Mouse (Mus musculus): ENCODE measurements at regions not wholly inside any gene's neighbourhood (a gene's known extent, or its start where the extent isn't known, plus 50 kb on each side); places are given as distances from the start of the nearest gene placed in this dataset.

DNA sequence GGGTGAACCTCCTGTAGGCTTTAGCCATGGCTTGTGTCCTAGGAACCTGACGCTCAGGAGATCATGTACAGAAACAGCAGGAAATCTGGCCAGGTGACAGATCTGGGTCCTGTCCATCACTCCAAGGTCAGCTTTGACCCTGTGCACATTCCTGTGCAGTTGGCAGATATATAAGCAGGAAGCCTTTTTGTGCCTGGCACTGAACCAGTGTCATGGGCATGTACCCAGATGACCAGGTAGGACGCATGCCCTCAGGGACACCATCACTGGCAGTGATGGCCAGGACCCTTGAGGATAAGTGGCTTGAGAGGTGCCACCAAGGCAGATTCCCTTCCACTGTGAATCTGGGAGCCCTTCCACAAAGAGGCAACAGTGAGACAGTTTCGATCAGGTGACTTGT lies 354.1 kb upstream of the 3110018I06Rik start:
- no peaks in the 10 kb centered on the region for H3K36me3 ChIP-seq (replicated peaks; ENCODE audit: insufficient read depth, low read length)
- no peaks in the 10 kb centered on the region for H3K9me3 ChIP-seq (ENCODE audit: low read length)
- no peak overlapping the region for H3K4me2 ChIP-seq (ENCODE audit: low read depth, low read length)
- no peaks in the 10 kb centered on the region for H3K4me1 ChIP-seq (ENCODE audit: insufficient read depth)
- TF ChIP-seq CTCF (IDR thresholded peaks at IDR 0.05; ENCODE audit: low read depth) (no peak), EP300 (IDR thresholded peaks at IDR 0.05; ENCODE audit: low read depth) (no peak)
- H3K9ac ChIP-seq (replicated peaks), result no peak overlapping the region
- no peak overlapping the region for H3K4me3 ChIP-seq (ENCODE audit: low read depth, low read length)
- ATAC-seq (no peak), DNase-seq (no peak)
- H3K27ac ChIP-seq (ENCODE audit: low read depth), result no peak overlapping the region
- WGBS (ENCODE audit: insufficient replicate concordance), result 69% methylated on average over 3 of the region's 3 CpGs
- no peaks in the 10 kb centered on the region for H3K27me3 ChIP-seq (ENCODE audit: insufficient read depth, low read length)

DNA sequence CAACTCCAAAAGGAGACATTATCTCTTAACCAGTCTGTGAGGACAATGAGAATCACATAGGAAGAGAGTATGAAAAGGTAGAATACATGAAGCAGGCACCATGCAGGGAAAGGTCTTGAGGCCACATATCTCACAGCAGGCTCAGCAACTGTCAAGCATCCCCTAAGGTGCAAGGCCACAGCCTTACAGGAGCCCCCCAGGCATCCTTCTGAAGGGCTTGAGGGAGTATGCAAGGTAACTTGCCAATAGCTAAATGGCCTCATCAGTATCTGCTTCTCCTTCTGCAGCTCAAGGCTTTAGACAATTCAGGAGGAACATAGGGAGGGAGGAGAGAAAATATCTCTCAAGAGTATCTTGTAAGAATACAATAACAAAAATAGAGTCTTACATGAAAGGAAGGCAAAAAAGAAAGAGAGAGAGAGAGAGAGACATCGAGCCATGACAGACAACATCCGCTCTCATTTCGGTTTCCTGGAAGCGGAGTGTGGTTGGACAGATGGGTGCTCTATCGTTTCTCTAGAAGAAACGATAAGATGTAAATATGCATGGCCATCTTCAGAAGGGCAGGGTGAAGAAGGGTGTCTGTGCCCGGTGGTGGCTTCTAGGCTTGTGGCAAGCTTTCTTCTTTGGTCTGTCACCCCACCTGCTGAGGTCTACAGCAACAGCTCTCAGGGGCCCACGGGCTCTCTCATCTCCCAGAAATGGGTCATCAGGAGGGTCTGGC lies 349.6 kb upstream of the 3110018I06Rik start:
- Histone ChIP-seq H3K9me3 (ENCODE audit: low read length) (no peaks in the 10 kb centered on the region), H3K36me3 (replicated peaks; ENCODE audit: insufficient read depth, low read length) (no peaks in the 10 kb centered on the region), H3K4me1 (ENCODE audit: insufficient read depth) (no peaks in the 10 kb centered on the region), H3K27me3 (ENCODE audit: insufficient read depth, low read length) (no peaks in the 10 kb centered on the region), H3K27ac (ENCODE audit: low read depth) (no peak overlapping the region), H3K9ac (replicated peaks) (no peak overlapping the region), H3K4me2 (ENCODE audit: low read depth, low read length) (no peak overlapping the region), H3K4me3 (ENCODE audit: low read depth, low read length) (no peak overlapping the region)
- WGBS (ENCODE audit: insufficient replicate concordance), result 81% methylated on average over 8 of the region's 8 CpGs
- TF ChIP-seq EP300 (IDR thresholded peaks at IDR 0.05; ENCODE audit: low read depth) (no peak), CTCF (IDR thresholded peaks at IDR 0.05; ENCODE audit: low read depth) (no peak)
- DNase-seq, result no peak
- no peak for ATAC-seq

DNA sequence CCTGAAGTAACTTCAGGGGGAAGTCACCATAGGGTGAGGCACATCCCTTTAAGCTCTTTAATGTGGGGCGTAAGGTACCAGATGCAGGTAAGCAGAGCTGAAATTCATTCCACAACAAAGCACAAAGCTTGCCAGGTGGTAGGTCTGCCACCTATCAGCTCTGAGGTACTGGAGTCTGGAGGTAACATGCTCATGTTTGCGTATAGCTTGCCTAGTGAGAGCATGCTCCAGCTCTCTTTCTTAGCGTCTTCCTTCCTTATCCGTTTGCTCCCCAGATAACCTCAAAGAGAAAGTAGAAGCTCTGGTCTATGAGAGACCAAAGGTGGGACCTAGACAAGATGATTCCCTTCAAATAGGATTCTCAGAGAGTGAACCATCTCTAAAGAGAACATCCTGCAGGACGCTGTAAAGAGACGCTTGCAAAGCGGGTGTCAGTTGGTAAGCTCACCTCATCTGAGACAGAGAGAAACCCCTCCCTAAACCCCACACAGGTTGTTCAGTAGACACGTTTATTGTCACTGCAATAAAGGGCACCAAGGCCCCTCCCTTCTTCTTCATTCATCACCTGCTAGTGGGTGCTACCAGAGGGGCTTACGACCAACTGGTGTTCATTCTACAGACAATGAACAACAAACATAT lies 347.4 kb upstream of the 3110018I06Rik start:
- no peaks in the 10 kb centered on the region for H3K9me3 ChIP-seq (ENCODE audit: low read length)
- no peaks in the 10 kb centered on the region for H3K27me3 ChIP-seq (ENCODE audit: insufficient read depth, low read length)
- no peaks in the 10 kb centered on the region for H3K4me1 ChIP-seq (ENCODE audit: insufficient read depth)
- ATAC-seq (no peak), DNase-seq (no peak)
- TF ChIP-seq EP300 (IDR thresholded peaks at IDR 0.05; ENCODE audit: low read depth), result no peak
- no peak overlapping the region for H3K4me2 ChIP-seq (ENCODE audit: low read depth, low read length)
- no peak overlapping the region for H3K9ac ChIP-seq (replicated peaks)
- no peak overlapping the region for H3K27ac ChIP-seq (ENCODE audit: low read depth)
- no peaks in the 10 kb centered on the region for H3K36me3 ChIP-seq (replicated peaks; ENCODE audit: insufficient read depth, low read length)
- H3K4me3 ChIP-seq (ENCODE audit: low read depth, low read length), result no peak overlapping the region
- 75% methylated on average over 9 of the region's 9 CpGs for WGBS (ENCODE audit: insufficient replicate concordance)

DNA sequence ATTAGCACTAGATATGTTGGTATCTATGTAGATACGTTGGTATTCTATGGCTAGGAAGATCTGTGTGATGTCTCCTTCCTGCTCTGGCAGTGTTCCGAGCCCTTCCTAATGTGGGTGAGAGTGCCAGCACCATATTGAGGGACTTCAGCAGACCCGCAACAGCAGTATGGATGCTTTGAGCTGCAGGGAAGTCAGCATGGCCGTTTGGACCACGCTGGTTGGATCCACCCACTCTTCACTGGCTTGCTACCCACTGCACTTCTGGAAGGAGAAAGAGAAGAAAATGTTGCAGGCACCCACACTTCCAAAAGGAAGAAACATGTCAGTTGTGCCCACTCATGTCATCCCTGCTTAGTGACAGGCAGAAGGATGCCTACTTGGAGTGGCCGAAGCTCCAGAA lies 346.2 kb upstream of the 3110018I06Rik start:
- Histone ChIP-seq H3K36me3 (replicated peaks; ENCODE audit: insufficient read depth, low read length) (no peaks in the 10 kb centered on the region), H3K4me1 (ENCODE audit: insufficient read depth) (no peaks in the 10 kb centered on the region), H3K27me3 (ENCODE audit: insufficient read depth, low read length) (no peaks in the 10 kb centered on the region), H3K27ac (ENCODE audit: low read depth) (no peak overlapping the region), H3K4me2 (ENCODE audit: low read depth, low read length) (no peak overlapping the region), H3K9me3 (ENCODE audit: low read length) (no peaks in the 10 kb centered on the region), H3K4me3 (ENCODE audit: low read depth, low read length) (no peak overlapping the region), H3K9ac (replicated peaks) (no peak overlapping the region)
- ATAC-seq (no peak), DNase-seq (no peak)
- 71% methylated on average over 6 of the region's 6 CpGs for WGBS (ENCODE audit: insufficient replicate concordance)
- no peak for TF ChIP-seq CTCF (IDR thresholded peaks at IDR 0.05; ENCODE audit: low read depth)
- no peak for TF ChIP-seq EP300 (IDR thresholded peaks at IDR 0.05; ENCODE audit: low read depth)

DNA sequence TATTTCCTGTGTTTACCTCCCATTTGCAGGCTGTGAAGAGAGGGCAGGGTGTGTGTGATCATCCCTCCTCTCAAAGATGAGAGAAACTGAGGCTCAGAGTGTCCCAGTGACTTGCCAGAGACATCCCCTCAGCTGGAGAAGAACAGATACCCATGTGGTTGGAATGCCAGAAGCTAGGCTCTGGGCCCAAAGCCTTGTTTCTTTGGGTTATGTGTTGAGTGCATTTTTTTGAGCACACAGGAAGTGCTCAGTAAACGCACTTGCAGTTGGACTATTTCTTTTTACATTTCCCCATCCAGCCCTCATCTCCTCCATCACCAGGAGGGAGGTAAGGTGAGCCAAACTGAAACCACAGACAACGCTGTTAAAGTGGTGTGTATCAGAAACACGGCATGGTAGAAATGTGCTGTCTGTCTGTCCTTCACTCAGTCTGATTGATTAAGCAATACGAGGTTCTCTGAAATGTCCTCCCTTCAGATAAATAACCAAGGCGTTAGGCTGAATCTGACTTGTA lies 341.8 kb upstream of the 3110018I06Rik start:
- no peak overlapping the region for H3K9ac ChIP-seq (replicated peaks)
- ATAC-seq, result no peak
- TF ChIP-seq CTCF (IDR thresholded peaks at IDR 0.05; ENCODE audit: low read depth) (no peak), EP300 (IDR thresholded peaks at IDR 0.05; ENCODE audit: low read depth) (no peak)

DNA sequence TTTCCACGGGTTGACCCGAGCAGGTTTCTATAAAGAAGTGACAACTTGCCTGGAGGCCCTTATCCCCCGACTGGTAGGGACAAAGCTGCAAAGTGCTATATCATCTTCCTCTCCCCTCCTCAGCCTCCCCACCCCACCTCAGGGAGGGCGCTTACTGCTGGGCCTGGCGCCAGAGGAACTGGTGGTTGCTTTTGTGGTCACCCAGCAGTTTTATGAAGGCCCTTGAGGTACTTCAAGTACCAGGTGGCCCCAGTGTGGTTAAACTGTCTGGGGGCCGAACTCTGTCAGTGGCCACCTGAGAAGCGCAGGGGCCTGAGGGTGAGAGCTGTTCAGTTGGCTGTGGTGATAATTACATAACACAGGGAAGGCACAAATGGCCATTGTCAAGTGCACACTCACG lies 340.0 kb upstream of the 3110018I06Rik start:
- no peak for DNase-seq
- H3K36me3 ChIP-seq (replicated peaks; ENCODE audit: insufficient read depth, low read length), result no peaks in the 10 kb centered on the region
- H3K9ac ChIP-seq (replicated peaks), result no peak overlapping the region
- ATAC-seq, result no peak
- H3K4me2 ChIP-seq (ENCODE audit: low read depth, low read length), result no peak overlapping the region
- H3K27ac ChIP-seq (ENCODE audit: low read depth), result no peak overlapping the region
- no peak for TF ChIP-seq CTCF (IDR thresholded peaks at IDR 0.05; ENCODE audit: low read depth)
- no peak for TF ChIP-seq EP300 (IDR thresholded peaks at IDR 0.05; ENCODE audit: low read depth)
- H3K4me1 ChIP-seq (ENCODE audit: insufficient read depth), result no peaks in the 10 kb centered on the region
- H3K9me3 ChIP-seq (ENCODE audit: low read length), result no peaks in the 10 kb centered on the region
- H3K4me3 ChIP-seq (ENCODE audit: low read depth, low read length), result no peak overlapping the region
- no peaks in the 10 kb centered on the region for H3K27me3 ChIP-seq (ENCODE audit: insufficient read depth, low read length)
- WGBS (ENCODE audit: insufficient replicate concordance), result 28% methylated on average over 8 of the region's 8 CpGs

More for the DNA sequence above, 341.8 kb upstream of the 3110018I06Rik start:
- WGBS (ENCODE audit: insufficient replicate concordance), result 60% methylated on average over 5 of the region's 5 CpGs
- Histone ChIP-seq H3K4me3 (ENCODE audit: low read depth, low read length) (no peak overlapping the region), H3K4me2 (ENCODE audit: low read depth, low read length) (no peak overlapping the region), H3K9me3 (ENCODE audit: low read length) (no peaks in the 10 kb centered on the region), H3K4me1 (ENCODE audit: insufficient read depth) (no peaks in the 10 kb centered on the region), H3K27me3 (ENCODE audit: insufficient read depth, low read length) (no peaks in the 10 kb centered on the region), H3K36me3 (replicated peaks; ENCODE audit: insufficient read depth, low read length) (no peaks in the 10 kb centered on the region), H3K27ac (ENCODE audit: low read depth) (no peak overlapping the region)
- no peak for DNase-seq

Measured in liver, postnatal 0 days (tissue).